Mouse (Mus musculus) heart, postnatal 10 days (tissue): ENCODE results near the gene Chn1. TPM values are rescaled to one million over a fixed set of nuclear protein-coding genes. Genes with fewer than 3 reads are reported as not detected.

Source experiments
- DNase-seq, 2 experiments: peaks; one replicate each; pipeline ENCODE4 v3.0.0; 2021
- intact Hi-C: fragments of 180-260 bp; cut with DNase I; formaldehyde crosslinking; loops from one replicate; pipeline ENCODE4 v1.15.1; 2025
- total RNA-seq, 2 experiments: library from RNA; stranded (reverse); gene quantifications; 2 replicates each; pipeline ENCODE4 v1.2.3; 2021

The Chn1 gene
- total RNA-seq, 2 experiments from 2014 or later: 60.1 to 62.8 TPM

- no peak for DNase-seq
- intact Hi-C loops: loop anchor here (5.0 kb wide), 1 partner anchor 68 kb away; no protein-coding TSS in a partner anchor
These were observed 120.3 kb downstream of the Chn1 start for GRCm38 (mm10) chr2:73654892-73655243.

- intact Hi-C loops: loop anchor here (5.0 kb wide), 1 partner anchor 67 kb away; no protein-coding TSS in a partner anchor
- no peak for DNase-seq
These were observed 120.9 kb downstream of the Chn1 start for GRCm38 (mm10) chr2:73654059-73654891.

DNA sequence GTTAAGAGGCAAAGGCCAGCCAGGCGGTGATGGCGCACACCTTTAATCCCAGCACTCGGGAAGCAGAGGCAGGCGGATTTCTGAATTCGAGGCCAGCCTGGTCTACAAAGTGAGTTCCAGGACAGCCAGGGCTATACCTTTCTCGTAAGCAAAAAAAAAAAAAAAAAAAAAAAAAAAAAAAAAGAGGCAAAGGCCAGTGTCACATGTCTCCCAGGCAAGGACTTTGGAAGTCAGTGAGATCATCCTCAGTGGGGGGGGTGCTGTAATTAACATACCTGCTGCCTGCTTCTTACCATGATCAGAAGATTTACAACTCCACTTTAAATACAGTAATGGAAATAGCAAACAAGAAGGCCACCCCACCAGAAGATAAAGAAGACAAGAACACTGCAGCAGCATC is 137.5 kb downstream of the Chn1 start:
- intact Hi-C loops: no loop called here
- no peak for DNase-seq

GRCm38 (mm10) chr2:73636387-73636786 is 138.8 kb downstream of the Chn1 start:
- intact Hi-C loops: no loop called here

DNA sequence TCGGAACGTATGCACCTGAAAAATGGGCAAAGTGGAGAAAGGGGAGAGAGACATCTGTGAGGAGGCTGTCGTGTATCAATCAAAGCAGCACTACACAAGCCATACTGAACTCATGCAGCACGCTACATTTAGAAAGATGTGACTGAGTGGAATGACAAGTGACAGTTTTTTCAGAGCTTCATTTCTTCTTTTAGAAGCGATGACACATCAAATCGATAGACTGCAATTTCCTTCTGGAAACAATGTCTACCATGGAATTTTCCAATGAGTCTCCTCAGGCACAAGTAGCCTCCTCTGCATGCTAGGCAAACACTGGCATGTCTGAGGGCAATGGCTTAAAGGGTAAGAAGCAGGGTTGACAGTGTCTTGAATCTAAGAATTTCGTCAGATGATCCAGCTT is 143.3 kb downstream of the Chn1 start:
- DNase-seq: no peak
- intact Hi-C loops: no loop called here

More at GRCm38 (mm10) chr2:73636387-73636786, 138.8 kb downstream of the Chn1 start:
- DNase-seq: no peak

- no peak for DNase-seq
- intact Hi-C loops: no loop called here
These were observed 156.6 kb downstream of the Chn1 start for GRCm38 (mm10) chr2:73618486-73619052.

GRCm38 (mm10) chr2:73616434-73617057 is 158.6 kb downstream of the Chn1 start:
- intact Hi-C loops: no loop called here
- no peak for DNase-seq

DNA sequence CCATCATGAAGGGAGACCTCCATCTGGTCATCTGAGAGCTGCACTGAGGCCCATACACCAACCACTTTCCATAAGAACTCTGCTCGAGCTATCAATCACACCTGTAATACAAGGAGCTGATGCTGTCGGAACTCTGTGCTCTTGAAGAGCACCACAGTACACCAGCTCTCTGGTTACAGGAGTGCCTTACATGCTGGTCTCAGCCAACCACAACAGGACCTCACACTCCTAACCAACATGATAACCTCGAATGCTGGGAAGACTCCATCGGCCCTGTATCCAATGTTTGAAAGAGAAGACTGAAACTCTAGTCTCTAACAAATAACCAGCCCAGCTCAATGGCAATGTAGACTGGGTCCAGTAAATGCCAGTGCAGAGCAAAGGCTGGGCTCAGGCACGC is 159.7 kb downstream of the Chn1 start:
- intact Hi-C loops: no loop called here

GRCm38 (mm10) chr2:73614303-73614702 is 160.8 kb downstream of the Chn1 start:
- no peak for DNase-seq
- intact Hi-C loops: no loop called here

More for the DNA sequence above, 159.7 kb downstream of the Chn1 start:
- no peak for DNase-seq

DNA sequence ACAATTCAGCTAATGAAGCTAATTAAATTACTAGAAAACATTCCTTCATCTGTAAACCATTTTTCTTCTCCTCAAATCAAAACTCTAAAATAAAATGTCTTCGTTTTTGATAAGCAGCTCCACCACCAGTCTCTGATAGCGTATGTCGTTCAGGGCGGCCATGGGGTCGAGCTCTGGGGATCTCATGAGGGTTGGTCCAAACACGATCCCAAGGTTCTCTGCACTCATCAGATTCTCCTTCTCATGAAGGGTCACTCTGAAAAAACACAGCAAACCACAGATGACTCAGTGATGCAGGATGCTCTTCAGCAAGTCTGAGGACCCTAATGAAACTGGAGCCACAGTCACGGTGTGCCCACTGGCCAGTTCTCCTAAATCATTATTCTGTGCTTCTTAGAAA is 162.2 kb downstream of the Chn1 start:
- DNase-seq: no peak
- intact Hi-C loops: no loop called here

GRCm38 (mm10) chr2:73612367-73612914 is 162.7 kb downstream of the Chn1 start:
- no peak for DNase-seq
- intact Hi-C loops: no loop called here

- DNase-seq: no peak
- intact Hi-C loops: no loop called here
These were observed 163.3 kb downstream of the Chn1 start for GRCm38 (mm10) chr2:73611798-73612197.

- intact Hi-C loops: no loop called here
- no peak for DNase-seq
These were observed 165.4 kb downstream of the Chn1 start for GRCm38 (mm10) chr2:73609724-73610210.

DNA sequence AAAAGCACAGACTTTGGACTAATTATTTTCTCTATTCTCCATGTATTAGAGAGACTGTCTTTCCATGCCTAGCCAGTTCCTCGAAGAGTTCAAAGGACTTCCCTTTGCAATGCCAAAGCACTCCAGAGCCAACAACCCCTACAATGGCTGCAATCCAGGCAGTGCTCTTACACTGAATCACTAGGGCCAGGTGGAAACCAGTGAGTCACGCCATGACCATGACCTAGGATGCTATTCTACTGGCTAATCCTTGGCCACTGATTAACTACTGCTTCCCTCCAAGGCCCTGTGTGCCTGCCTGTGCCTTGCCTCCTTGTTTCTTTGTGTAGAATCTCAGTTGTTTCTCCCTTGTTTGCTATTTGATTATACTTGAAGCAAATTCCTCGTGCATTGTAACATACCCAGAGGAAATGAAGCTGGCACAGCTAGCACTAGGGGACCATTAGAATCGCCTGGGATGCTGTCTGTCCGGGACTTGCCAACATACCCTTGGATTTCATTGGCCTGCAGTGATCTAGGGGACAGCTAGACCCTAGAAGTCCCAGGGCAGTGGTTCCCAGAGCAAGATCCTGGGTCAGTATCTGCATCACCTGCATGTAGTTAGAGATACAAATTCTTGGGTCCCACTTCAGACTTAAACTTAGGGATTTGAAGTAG is 166.0 kb downstream of the Chn1 start:
- no peak for DNase-seq
- intact Hi-C loops: no loop called here

DNA sequence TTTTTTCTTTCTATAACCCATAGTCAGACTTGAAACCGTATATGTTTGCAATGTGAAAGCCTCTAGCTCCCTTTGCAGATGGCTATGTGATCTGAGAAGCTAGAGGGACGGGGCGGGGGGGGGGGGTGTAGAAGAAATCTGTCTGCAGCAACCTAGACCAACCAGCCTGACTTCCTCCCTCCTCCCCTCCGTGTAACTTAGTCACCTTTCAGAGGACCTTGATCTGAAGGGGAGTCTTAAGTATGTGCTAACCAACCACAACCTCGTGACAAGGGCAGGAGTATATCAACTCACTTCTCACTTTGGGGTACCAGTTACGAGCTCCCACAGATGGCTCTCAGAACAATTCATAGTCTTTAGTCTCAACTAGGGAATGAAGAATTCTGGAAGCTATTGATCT is 166.8 kb downstream of the Chn1 start:
- DNase-seq: no peak
- intact Hi-C loops: no loop called here

DNA sequence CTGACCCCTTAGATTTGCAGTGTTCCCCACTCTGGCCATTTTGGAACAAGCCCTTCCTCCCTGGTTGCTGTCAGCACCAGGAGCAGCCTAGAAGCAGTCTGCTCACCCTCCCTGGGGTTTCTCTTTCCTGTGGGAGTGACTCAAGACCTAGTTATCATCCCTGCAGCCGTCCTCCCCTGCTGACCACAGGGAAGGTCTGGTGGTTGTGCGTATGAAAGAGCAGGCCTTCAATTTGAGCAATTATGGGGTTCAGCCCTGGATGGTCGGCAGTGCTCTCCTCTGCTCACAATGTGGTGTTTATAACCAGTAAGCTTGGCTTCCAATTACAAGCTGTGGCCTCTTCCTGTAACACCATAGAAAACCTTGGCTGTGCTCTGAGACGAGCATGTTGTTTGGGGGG is 167.5 kb downstream of the Chn1 start:
- DNase-seq: no peak
- intact Hi-C loops: no loop called here

DNA sequence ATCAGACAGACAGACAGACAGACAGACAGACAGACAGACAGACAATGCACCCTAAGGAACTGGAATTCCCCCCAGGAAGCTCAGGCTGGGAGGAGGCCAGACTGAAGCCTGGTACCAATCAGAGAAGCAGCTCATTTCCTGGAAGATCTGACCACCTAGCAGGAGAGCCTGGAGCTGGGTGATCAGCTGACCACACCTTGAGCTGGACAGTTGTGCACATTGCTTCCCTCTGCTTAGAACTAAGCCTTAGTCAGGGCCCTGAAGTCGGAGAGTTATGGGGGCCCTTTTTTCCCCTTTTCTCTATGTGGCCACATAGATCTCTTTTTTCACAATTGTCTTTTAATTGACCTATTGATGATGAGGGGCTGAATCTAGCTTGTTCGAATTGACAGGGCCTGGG is 168.0 kb downstream of the Chn1 start:
- intact Hi-C loops: no loop called here
- no peak for DNase-seq

GRCm38 (mm10) chr2:73606616-73607015 is 168.5 kb downstream of the Chn1 start:
- DNase-seq: no peak
- intact Hi-C loops: no loop called here

DNA sequence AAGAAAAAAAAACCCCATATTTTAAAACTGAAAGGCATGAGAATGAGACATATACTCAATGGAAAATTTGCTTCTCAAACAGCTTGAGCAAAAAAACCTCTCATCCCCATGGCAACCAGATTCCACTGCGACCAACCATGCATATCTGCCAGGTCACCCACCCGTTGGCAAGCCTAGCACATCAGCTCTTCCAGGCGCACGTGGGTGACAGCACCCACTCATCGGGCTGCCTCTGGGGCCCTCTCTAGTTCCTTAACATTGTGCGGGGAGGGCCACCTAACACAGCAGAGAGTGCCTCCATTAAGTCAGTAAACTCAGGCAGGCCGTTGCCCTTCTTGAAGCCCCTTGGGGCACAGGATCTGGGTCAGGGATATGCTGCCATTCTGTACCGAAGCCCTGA is 170.1 kb downstream of the Chn1 start:
- no peak for DNase-seq
- intact Hi-C loops: no loop called here

- intact Hi-C loops: no loop called here
- DNase-seq: no peak
These were observed 170.6 kb downstream of the Chn1 start for GRCm38 (mm10) chr2:73604579-73604978.

- no peak for DNase-seq
- intact Hi-C loops: no loop called here
These were observed 174.5 kb downstream of the Chn1 start for GRCm38 (mm10) chr2:73600650-73601049.
